Mouse (Mus musculus) monocyte, adult 5-6 weeks (primary cell): ENCODE measurements at regions not wholly inside any gene's neighbourhood (a gene's known extent, or its start where the extent isn't known, plus 50 kb on each side); places are given as distances from the start of the nearest gene placed in this dataset.
A peak's percentile ranks its signal among the peaks of the same experiment; 100 is the strongest.

Source experiments
- ATAC-seq: fragments of 153-309, 156-312 bp; replicated peaks from 2 replicates; pipeline ENCODE4 v1.8.0; 2017; ENCODE audit warnings: mild to moderate bottlenecking; ENCODE audit not compliant: low TSS enrichment, insufficient number of reproducible peaks, severe bottlenecking, poor library complexity, low FRiP score

- ATAC-seq: no peak
Measured at GRCm38 (mm10) chr6:108910330-108910729, 81.9 kb downstream of the Edem1 start.

- ATAC-seq: no peak
Measured at GRCm38 (mm10) chr6:108912539-108912938, 84.1 kb downstream of the Edem1 start.

GRCm38 (mm10) chr6:108919372-108919913 is 91.0 kb downstream of the Edem1 start:
- ATAC-seq: no peak

- no peak for ATAC-seq
Measured at GRCm38 (mm10) chr6:108921181-108921580, 92.7 kb downstream of the Edem1 start.

- peak; percentile 56; the same call in 1 of the 2 replicates for ATAC-seq
Measured at GRCm38 (mm10) chr6:108922564-108922963, 94.1 kb downstream of the Edem1 start.

- ATAC-seq: no peak
Measured at GRCm38 (mm10) chr6:108928981-108929380, 100.5 kb downstream of the Edem1 start.

GRCm38 (mm10) chr6:108938646-108939045 is 110.2 kb downstream of the Edem1 start:
- no peak for ATAC-seq

- no peak for ATAC-seq
Measured at GRCm38 (mm10) chr6:108942288-108942687, 113.8 kb downstream of the Edem1 start.

- ATAC-seq: no peak
Measured at GRCm38 (mm10) chr6:108952389-108952788, 123.9 kb downstream of the Edem1 start.

GRCm38 (mm10) chr6:108962810-108963209 is 134.4 kb downstream of the Edem1 start:
- no peak for ATAC-seq

- ATAC-seq: no peak
Measured at GRCm38 (mm10) chr6:108963295-108963694, 134.9 kb downstream of the Edem1 start.

- ATAC-seq: no peak
Measured at GRCm38 (mm10) chr6:108969477-108970176, 141.2 kb downstream of the Edem1 start.

GRCm38 (mm10) chr6:108971415-108972089 is 143.1 kb downstream of the Edem1 start:
- ATAC-seq: no peak

GRCm38 (mm10) chr6:108973701-108974100 is 145.3 kb downstream of the Edem1 start:
- no peak for ATAC-seq

- no peak for ATAC-seq
Measured at GRCm38 (mm10) chr6:108989506-108989905, 161.1 kb downstream of the Edem1 start.

- no peak for ATAC-seq
Measured at GRCm38 (mm10) chr6:108993743-108994142, 165.3 kb downstream of the Edem1 start.

GRCm38 (mm10) chr6:109004443-109004842 is 176.0 kb downstream of the Edem1 start:
- no peak for ATAC-seq

- ATAC-seq: no peak
Measured at GRCm38 (mm10) chr6:109009364-109009763, 180.9 kb downstream of the Edem1 start.

- ATAC-seq: no peak
Measured at GRCm38 (mm10) chr6:109009793-109010192, 181.4 kb downstream of the Edem1 start.

- ATAC-seq: no peak
Measured at GRCm38 (mm10) chr6:109019731-109020130, 191.3 kb downstream of the Edem1 start.
